11 mouse cellular contexts compared by ENCODE assay signal in genomic region chr1:73905111-73905810, GRCm38 (mm10).
DNase-seq lines count a peak whose midpoint lies in the region; ATAC-seq and TF ChIP-seq lines count a peak whose summit lies in the region.
"Had no signal": no experiment of that assay in that cellular context is flagged by ENCODE, and none has a peak within 500 bp of the region (broad histone marks: within the 10 kb centered on the region; RNA-seq: fewer than 3 reads in every experiment).

No protein-coding gene starts in this region.

- H3K36me3 ChIP-seq in kidney, embryonic 14.5 days (ENCODE audit: control insufficient read depth, insufficient read depth, low read length) = no peaks in the 10 kb centered on the region
- no peaks in the 10 kb centered on the region for H3K36me3 ChIP-seq in intestine, postnatal 0 days (ENCODE audit: control insufficient read depth, insufficient read depth)
- H3K36me3 ChIP-seq: hindbrain, embryonic 10.5 days; liver, embryonic 13.5 days had no signal

- no peak overlapping the region for H3K9ac ChIP-seq in kidney, embryonic 14.5 days (ENCODE audit: low read depth, low read length)
- no peak overlapping the region for H3K9ac ChIP-seq in intestine, postnatal 0 days (ENCODE audit: low read depth, low read length)
- H3K9ac ChIP-seq: liver, embryonic 13.5 days had no signal

- H3K4me3 ChIP-seq in kidney, embryonic 14.5 days (ENCODE audit: low read length) = no peak overlapping the region
- no peak overlapping the region for H3K4me3 ChIP-seq in intestine, postnatal 0 days (ENCODE audit: low read depth, low read length)
- H3K4me3 ChIP-seq: hindbrain, embryonic 10.5 days; liver, embryonic 13.5 days had no signal

- H3K27me3 ChIP-seq in kidney, embryonic 14.5 days (ENCODE audit: control insufficient read depth, insufficient read depth, low read length) = no peaks in the 10 kb centered on the region
- no peaks in the 10 kb centered on the region for H3K27me3 ChIP-seq in intestine, postnatal 0 days (replicated peaks; ENCODE audit: control insufficient read depth, insufficient read depth, low read length)
- H3K27me3 ChIP-seq: liver, embryonic 13.5 days had no signal

- 38% methylated on average over 10 of the region's 10 CpGs for WGBS in kidney, embryonic 14.5 days
- 56% methylated on average over 9 of the region's 10 CpGs for WGBS in intestine, postnatal 0 days

- intact Hi-C loops in heart, postnatal 14 days (cut with DNase I) = no loop called here

- TF ChIP-seq CTCF in intestine, postnatal 0 days (IDR thresholded peaks at IDR 0.05; ENCODE audit: low read depth) = no peak

- no peak overlapping the region for H3K27ac ChIP-seq in kidney, embryonic 14.5 days (ENCODE audit: low read depth, low read length)
- no peak overlapping the region for H3K27ac ChIP-seq in intestine, postnatal 0 days (ENCODE audit: low read depth, low read length)
- H3K27ac ChIP-seq: hindbrain, embryonic 10.5 days; liver, embryonic 13.5 days had no signal

- ATAC-seq in kidney, embryonic 14.5 days (ENCODE audit: low FRiP score, low TSS enrichment) = no peak
- ATAC-seq in intestine, postnatal 0 days = no peak
- ATAC-seq: activated CD4-positive, CD25-positive, alpha-beta regulatory T cell, adult 4 months had no signal

- H3K9me3 ChIP-seq in kidney, embryonic 14.5 days (ENCODE audit: control insufficient read depth, low read length) = no peaks in the 10 kb centered on the region
- H3K9me3 ChIP-seq in intestine, postnatal 0 days (ENCODE audit: control insufficient read depth) = no peaks in the 10 kb centered on the region
- H3K9me3 ChIP-seq: hindbrain, embryonic 10.5 days; liver, embryonic 13.5 days had no signal

- peaks cover 18% of the 10 kb centered on the region; the same call in 1 of the 2 replicates for H3K4me1 ChIP-seq in kidney, embryonic 14.5 days (ENCODE audit: control insufficient read depth, insufficient read depth, low read length)
- no peaks in the 10 kb centered on the region for H3K4me1 ChIP-seq in intestine, postnatal 0 days (replicated peaks; ENCODE audit: control insufficient read depth, insufficient read depth, low read length)

- peak; percentile 69 for DNase-seq in adrenal gland, adult 8-10 months
- DNase-seq in adrenal gland, postnatal 4 days (ENCODE audit: low spot score in 2 of 2) = no peak
- peak; percentile 28 for DNase-seq in kidney, postnatal 10 days
- DNase-seq in adrenal gland, postnatal 36 days = peak; percentile 52 to 58
- DNase-seq in heart, postnatal 14 days = peak; percentile 3 to 12
- no peak for DNase-seq in left cerebral cortex, adult 18-20 months (ENCODE audit: low spot score in 2 of 2)
- DNase-seq: liver, embryonic 13.5 days had no signal

- H3K4me2 ChIP-seq in kidney, embryonic 14.5 days (replicated peaks; ENCODE audit: low read depth, low read length) = no peak overlapping the region
- H3K4me2 ChIP-seq in intestine, postnatal 0 days (replicated peaks; ENCODE audit: low read depth) = no peak overlapping the region
- H3K4me2 ChIP-seq: liver, embryonic 13.5 days had no signal

Comparison
In these comparisons a context has a peak if more than half of its experiments do, and no peak if none do; other contexts are left out.
1. DNase-seq: peak in adrenal gland, adult 8-10 months (single experiment), kidney, postnatal 10 days (single experiment), adrenal gland, postnatal 36 days (2 of 2) and heart, postnatal 14 days (2 of 2); none in adrenal gland, postnatal 4 days (0 of 2) and left cerebral cortex, adult 18-20 months (0 of 2).